Mouse (Mus musculus): ENCODE data around the gene Hpse2.

DNA sequence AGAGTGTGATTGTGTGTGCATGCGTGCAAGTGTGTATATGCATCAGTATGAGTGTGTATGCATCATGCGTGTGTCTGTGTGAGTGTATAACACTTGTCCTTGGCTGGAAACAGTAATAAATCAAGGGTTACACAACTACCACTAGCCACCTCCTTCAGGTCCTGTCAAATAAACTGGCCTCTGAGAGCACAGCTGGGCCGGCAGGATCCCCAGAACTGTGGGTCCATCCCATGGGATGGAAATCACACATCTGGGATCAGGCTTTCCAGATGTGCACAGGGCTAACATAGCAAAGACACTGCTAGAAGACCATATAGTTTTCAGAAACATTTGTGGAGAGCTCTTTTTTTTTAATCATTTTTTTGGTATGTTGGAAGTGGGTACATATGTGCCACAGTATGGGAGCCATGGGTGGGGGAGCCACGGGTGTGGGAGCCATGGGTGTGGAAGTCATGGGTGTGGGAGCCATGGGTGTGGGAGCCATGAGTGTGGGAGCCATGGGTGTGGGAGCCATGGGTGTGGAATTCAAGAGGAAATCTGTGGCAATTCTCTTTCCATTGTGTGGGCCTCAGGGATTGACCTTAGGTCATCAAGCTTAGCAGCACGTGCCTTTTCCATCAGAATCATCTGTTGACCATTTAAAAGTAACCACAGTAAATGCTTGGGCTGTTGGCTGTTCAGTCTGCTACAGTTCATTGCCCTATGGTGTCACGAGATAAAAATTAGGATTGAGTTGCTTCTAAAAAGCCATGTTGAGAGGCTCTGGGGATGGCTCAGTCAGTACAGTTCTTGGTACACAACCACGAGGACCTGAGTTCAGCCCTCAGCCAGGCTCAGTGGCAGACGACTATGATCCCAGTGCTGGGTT lies 518.3 kb downstream of the Hpse2 start:
- TF ChIP-seq CTCF (IDR thresholded peaks at IDR 0.05; ENCODE audit: borderline replicate concordance, control insufficient read depth, extremely low read depth, insufficient read depth, low read length, poor library complexity) (no peak), POLR2A (IDR thresholded peaks at IDR 0.05; ENCODE audit: control insufficient read depth, extremely low read depth, insufficient read depth, low read length, poor library complexity) (no peak)

Data from thymus, adult 2 months (tissue).